Mouse (Mus musculus): ENCODE data around the gene Lst1.

Lst1 gene

GRCm38 (mm10) chr17:35209785-35210535 is 21.7 kb upstream of the Lst1 start:
- DNase-seq (ENCODE audit: low spot score in 2 of 2) = no peak

DNA sequence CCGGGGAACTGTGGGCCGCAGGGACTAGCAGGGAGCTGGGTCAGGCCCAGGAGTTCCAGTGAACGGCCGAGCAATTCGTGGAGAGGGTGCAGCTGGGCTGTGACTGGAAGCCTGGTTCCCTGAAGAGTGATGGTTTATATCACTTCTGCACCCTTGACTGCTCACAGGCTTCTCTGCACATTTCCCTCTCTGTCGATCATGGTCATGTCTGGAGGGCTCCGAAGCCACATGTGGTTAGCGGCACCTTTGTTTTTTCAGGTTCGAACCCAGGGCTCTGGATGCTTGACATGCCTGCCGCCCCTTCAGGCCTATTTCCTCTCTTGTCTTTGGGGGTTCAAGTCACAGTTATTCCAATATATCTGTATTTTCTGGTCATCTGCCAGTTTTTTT is 17.1 kb upstream of the Lst1 start:
- DNase-seq (ENCODE audit: low spot score in 2 of 2) = no peak

DNA sequence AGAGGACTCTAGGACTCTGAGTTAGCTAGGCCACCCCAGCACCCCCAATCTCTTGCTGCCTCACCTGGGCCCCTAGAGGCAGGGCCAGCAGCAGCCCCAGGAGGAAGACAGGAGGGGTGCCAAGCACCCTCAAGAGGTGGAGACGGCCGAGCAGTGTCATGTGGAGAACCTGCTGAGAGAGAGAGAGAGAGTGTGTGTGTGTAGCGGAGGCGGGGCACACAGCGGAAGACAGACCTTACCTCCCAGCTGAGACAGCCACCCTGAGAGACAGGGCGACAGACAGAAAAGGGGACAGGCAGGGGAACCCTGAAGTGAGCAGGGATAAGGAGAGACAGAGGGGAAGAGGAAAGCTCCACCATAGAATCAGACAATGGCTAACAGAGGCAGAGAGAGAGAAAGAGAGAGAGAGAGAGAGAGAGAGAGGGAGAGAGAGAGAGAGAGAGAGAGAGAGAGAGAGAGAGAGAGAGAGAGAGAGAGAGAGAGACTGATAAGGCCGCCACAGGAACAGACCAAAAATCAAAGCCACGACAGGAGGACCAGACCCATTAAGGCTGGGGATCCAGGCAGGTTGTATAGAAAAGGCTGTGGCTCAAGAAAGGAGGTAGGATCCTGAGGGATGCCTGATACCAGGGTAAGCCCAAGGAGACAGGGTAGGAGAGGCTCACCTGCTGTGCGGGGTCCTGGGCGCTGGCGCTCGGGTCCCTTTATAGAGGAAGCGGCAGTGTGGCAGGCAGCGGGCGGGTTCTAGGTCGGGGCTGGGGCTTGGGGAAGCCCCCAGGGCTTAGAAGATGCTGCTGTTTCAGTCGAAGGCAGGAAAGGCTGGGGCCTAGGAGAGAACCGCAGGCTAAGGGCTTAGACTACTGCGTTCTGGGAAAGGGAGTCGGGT is 16.5 kb upstream of the Lst1 start, which contains the start of gene Lta:
Gene Lta (minus strand): TSS at position 858 of the 886 bp plus-strand sequence.
- DNase-seq (ENCODE audit: low spot score in 2 of 2) = no peak

- DNase-seq (ENCODE audit: low spot score in 2 of 2) = no peak
Measured at GRCm38 (mm10) chr17:35202442-35202841, 14.2 kb upstream of the Lst1 start.

GRCm38 (mm10) chr17:35201787-35202186 is 13.5 kb upstream of the Lst1 start, which contains the start of gene Tnf:
Tnf (minus strand) TSS chr17:35202007.
- DNase-seq (ENCODE audit: low spot score in 2 of 2) = no peak

- no peak for DNase-seq (ENCODE audit: low spot score in 2 of 2)
Measured at GRCm38 (mm10) chr17:35201128-35201527, 12.9 kb upstream of the Lst1 start.

DNA sequence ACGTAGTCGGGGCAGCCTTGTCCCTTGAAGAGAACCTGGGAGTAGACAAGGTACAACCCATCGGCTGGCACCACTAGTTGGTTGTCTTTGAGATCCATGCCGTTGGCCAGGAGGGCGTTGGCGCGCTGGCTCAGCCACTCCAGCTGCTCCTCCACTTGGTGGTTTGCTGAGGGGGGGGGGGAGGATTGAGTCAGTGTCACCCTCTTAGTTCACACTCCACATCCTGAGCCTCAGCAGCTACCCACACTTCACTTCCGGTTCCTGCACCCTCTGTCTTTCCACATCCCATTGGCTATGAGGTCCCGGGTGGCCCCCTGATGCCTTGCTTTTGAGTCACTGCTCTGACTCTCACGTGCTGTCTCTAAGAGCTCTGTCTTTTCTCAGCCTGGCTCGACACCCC is 12.2 kb upstream of the Lst1 start:
- DNase-seq (ENCODE audit: low spot score in 2 of 2) = no peak

- no peak for DNase-seq (ENCODE audit: low spot score in 2 of 2)
Measured at GRCm38 (mm10) chr17:35198946-35199345, 10.7 kb upstream of the Lst1 start.

- no peak for DNase-seq (ENCODE audit: low spot score in 2 of 2)
Measured at GRCm38 (mm10) chr17:35198029-35198428, 9.8 kb upstream of the Lst1 start.

- no peak for DNase-seq (ENCODE audit: low spot score in 2 of 2)
Measured at GRCm38 (mm10) chr17:35197126-35197525, 8.9 kb upstream of the Lst1 start.

- no peak for DNase-seq (ENCODE audit: low spot score in 2 of 2)
Measured at GRCm38 (mm10) chr17:35196321-35196641, 8.0 kb upstream of the Lst1 start.

DNA sequence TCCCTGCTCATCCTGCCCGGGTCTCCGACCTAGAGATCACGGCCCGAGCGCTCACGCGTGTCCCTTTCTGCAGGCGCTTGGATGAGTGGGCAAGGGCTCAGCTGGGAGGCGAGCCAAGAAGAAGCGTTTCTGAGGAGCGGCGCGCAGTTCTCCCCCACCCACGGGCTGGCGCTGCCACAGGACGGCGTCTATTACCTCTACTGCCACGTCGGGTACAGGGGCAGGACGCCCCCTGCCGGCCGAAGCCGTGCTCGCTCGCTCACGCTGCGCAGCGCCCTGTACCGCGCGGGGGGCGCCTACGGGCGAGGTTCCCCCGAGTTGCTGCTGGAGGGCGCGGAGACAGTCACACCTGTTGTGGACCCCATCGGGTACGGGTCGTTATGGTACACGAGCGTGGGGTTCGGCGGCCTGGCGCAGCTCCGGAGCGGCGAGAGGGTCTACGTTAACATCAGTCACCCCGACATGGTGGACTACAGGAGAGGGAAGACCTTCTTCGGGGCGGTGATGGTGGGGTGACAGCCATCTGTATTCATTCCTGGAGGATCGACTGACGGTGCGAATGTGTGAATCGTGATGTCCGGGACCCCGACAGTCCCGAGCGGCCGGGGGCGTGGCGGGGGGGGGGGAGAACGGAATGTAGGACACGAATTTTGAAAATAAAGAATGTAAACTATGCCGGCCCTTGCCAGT is 7.5 kb upstream of the Lst1 start:
- DNase-seq (ENCODE audit: low spot score in 2 of 2) = peak; percentile 60 to 66

DNA sequence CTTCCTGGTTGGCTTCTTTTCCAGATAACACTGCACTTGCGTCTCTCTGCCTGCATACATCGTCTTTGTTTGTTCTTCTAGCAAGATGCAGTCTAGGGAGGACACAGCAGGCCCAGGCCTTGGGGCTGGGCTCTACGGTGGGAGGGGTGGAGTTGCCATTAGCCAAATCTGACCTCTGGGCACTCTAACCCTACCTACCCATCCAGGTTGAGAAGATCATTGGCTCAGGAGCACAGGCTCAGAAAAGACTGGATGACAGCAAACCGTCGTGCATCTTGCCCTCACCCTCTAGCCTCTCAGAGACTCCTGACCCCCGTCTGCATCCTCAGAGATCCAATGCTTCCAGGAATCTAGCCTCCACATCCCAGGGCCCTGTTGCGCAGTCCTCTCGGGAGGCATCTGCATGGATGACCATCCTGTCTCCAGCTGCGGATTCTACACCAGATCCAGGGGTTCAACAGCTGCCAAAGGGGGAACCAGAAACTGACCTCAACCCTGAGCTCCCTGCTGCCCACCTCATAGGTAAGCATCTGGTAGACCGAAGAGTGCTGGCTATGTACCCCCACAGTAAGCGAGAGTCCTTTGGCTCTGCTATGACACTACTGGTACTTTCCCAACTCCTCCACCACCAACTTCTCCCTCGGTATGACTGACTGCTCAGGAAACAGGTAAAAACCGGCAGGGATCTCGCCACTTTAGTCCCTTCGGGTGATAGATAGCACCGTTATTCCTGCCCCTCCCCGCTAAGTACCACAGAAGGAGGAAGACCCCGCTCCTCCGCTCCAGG is 6.8 kb upstream of the Lst1 start:
- DNase-seq (ENCODE audit: low spot score in 2 of 2) = no peak

DNA sequence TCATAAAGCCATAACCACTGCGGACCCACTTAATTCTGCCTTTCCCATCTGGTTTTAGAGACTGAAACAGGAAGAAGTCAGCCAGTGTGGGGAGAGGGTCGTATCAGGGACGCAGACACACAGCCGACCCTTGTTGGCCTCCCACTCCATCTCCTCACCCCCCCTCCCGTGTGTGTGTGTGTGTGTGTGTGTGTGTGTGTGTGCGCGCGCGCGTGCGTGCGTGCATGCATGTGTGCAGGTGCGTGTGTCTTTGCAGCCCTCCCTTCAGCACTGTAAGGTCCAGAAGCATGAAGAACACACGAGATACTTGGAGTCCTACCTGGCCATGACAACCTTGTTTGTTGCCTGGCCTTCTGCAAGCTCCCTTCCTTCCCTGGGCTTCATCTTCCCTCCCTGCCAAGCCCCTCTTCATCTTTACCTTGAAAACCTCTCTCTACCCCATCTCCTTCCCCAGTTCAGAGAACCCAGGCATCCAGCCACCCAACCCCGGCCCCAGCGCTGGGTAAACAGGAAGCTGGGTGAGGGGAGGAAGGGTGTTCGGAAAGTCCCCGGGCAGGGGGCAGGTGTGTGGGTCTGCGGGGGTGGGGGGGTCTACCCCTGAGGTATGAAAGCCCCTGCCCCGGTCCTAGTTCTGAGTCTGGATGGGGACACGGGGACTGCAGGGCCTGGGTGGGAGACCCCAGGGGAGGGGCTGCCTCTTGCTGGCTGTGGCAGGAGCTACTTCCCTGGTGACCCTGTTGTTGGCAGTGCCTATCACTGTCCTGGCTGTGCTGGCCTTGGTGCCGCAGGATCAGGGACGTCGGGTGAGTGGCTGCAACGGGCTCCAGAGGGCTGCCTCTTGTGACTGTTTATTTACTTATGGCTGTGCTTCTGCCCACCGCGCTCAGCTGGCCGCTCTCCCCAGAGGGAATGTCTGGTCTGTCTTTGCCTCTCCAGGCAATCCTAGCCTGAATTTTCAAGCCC is 5.9 kb upstream of the Lst1 start, which contains the start of gene Ltb:
Gene Ltb (plus strand): TSS at position 559 of the 963 bp plus-strand sequence.
- DNase-seq (ENCODE audit: low spot score in 2 of 2) = no peak

- no peak for DNase-seq (ENCODE audit: low spot score in 2 of 2)
Measured at GRCm38 (mm10) chr17:35192924-35193323, 4.7 kb upstream of the Lst1 start.

DNA sequence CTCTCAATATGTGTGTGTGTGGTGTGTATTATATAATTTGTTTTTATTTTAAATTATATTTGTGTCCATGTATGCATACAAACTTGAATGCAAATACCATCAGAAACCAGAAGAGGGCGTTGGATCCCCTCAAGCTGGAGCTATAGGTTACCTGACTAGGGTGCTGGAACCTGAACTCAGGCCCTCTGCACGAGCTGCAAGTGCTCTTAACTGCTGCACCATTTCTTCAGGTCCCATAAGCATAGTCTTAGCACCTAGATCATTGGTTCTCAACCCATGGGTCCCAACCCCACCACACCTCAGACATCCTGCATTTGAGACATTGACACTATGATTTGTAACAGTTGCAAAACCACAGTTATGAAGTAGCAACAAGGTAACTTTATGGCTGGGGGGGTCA is 3.5 kb upstream of the Lst1 start:
- DNase-seq (ENCODE audit: low spot score in 2 of 2) = no peak

GRCm38 (mm10) chr17:35190096-35190495 is 1.9 kb upstream of the Lst1 start:
- DNase-seq (ENCODE audit: low spot score in 2 of 2) = no peak

DNA sequence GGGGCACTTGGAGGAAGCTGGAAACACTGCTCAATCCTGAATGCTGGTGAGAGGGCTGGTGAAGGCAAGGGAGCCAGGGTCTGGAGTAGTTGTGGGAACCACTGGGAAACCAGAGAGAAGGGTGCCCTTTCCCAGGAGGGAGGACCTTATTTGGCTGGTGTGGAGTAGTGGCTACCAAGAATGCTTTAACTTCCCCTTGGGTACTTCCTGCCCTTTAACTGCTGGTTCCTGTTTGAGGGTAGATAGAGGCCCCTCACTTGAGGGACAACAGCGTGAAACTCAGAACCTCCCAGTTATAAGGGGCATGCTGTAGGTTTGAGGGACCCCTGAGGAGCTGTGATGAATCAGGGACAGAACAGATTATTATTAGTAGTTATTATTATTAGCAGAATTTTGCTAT is 947 bp upstream of the Lst1 start:
- DNase-seq (ENCODE audit: low spot score in 2 of 2) = no peak

GRCm38 (mm10) chr17:35187345-35187744 is 894 bp downstream of the Lst1 start:
- no peak for DNase-seq (ENCODE audit: low spot score in 2 of 2)

- no peak for DNase-seq (ENCODE audit: low spot score in 2 of 2)
Measured at GRCm38 (mm10) chr17:35186681-35187080, 1.6 kb downstream of the Lst1 start.
